Mouse (Mus musculus) urinary bladder, postnatal 4 days (tissue): ENCODE measurements around the gene Adgrd1.
"Not testable (repeated sequence)": the region's sequence is repeated elsewhere in the genome, so short reads cannot be mapped to it uniquely, and the experiment has no call there.

Experiments used
- DNase-seq, 2 experiments: peaks; one replicate each; pipeline ENCODE4 v3.0.0; 2021 to 2022; ENCODE audit warnings: low spot score in 2 of 2

Adgrd1 gene

GRCm38 (mm10) chr5:129093158-129093557, 3.4 kb upstream of the Adgrd1 start:
- no peak for DNase-seq

DNA sequence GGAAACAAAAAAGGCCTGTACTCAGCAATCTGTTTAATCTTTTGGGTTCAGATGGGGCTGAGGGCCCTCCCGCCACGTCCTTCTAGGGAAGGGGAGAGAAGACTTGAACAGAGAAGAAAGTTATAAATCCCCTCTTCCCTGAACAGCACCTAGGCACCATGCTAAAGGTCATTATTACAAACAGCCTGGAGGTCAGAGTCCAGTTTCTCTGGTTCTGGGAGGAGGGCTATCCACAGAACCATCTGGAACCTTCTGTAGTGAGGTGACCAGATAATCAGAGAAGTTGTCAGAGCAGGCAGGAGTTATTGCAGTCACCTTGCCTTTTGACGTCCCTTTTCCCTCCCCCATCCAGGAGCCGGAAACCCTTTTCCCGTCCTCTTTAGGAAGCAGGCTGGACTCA, 2.3 kb upstream of the Adgrd1 start:
- DNase-seq: no peak

DNA sequence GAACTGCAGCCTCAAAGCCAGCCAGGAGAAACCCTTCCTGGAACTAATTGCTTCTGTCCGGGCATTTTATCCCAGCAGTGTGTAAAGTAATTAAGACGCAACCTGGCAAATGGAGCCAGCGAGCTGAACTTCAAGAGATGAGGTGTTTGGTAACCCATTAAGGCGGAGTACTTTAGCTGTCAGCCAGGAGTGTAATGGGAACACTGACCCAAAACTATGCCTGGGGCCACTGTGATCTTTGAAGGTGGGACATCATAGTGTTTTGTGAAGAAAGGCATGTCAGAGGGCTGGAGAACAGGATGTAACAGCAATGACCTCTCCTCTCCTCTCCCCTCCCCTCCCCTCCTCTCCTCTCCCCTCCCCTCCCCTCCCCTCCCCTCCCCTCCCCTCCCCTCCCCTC, 7.5 kb downstream of the Adgrd1 start:
- no peak for DNase-seq

- DNase-seq: no peak
These were observed 15.2 kb downstream of the Adgrd1 start for GRCm38 (mm10) chr5:129111729-129112128.

- DNase-seq: no peak
These were observed 17.4 kb downstream of the Adgrd1 start for GRCm38 (mm10) chr5:129113741-129114476.

- DNase-seq: no peak
These were observed 19.7 kb downstream of the Adgrd1 start for GRCm38 (mm10) chr5:129116299-129116698.

- DNase-seq: no peak
These were observed 21.1 kb downstream of the Adgrd1 start for GRCm38 (mm10) chr5:129117593-129118113.

DNA sequence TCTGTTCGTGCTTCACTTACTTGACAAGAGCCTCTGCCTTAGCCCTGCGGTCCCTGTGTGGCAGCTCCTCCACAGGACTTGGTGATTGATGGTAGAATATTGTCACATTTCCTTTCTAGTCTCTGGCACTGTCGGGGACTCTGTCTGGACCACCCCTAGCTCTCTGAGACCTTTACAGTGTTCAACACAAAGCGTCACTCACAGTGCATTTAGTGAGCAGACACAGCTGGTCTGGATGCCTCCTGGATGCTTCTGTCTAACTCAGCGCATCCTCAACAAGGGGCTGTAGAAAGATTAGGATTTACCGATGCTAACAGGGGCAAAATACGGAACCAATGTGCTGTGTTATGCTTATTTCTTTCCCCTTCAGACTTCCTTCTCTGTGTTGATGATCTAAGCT, 22.0 kb downstream of the Adgrd1 start:
- no peak for DNase-seq

DNA sequence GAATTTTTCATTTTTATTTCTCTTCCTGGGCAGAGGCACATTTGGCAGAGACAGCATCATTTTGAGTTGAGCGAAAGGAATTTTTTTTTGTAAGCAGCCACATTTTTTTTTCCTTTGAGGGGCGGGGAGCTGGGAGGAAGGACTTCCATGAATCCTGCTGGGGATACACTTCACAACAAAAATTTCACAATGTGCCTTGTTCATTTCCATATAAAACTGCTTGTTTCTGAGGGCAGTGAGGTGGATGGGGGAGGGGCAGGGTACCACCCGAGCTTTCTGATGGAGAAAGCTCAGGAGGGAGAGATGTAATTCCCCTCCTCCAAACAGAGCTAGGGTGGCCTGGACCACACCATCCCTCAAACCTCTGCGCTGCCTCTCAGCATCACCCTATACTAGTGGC, 22.6 kb downstream of the Adgrd1 start:
- no peak for DNase-seq

DNA sequence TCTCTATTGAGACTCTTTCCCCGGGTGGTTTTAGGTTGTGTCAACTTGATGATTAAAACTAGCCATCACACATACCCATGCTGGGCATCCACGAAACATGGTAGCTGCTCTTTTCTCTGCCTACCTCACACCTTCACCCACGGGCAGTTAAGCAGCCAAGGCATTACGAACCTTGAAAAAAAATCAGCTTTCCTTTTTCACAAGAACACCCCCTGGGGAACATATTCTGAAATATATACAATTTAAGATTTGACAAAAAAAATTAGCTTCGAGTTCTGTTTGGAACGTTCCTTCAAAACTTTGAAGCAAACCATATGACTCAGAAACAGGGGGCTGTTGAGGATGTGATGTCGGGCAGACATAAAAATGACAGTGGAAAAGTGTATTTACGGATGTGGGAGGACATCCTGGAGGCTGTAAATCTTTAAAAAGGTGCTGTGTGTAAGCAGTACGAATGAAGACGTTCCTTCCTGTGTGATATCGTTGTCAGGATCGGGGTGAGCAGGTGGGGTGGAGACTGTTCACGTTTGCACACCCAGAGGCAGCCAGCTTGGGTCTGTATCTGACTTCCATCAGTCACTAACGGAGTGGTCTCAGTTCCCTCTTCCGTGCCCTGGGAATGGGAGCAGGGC, 25.2 kb downstream of the Adgrd1 start:
- DNase-seq: no peak

DNA sequence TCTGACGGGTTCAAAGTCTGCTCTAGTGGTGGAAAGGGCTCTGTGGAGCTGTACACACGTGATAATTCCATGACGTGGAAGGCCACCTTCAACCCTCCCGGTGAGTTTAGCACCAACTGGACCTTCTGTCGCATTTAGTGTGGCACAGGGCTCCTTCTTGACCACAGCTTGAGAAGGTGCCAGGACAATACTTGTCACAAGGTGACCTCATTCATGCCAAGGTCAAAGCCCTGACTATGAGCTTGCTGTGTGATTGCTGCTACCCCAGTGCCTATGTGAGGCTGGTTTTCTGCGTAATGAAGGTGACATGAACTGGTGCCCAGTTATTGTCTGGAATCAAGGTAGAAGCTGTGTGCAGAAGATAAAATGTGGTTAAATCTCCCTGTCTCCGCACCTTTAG, 25.9 kb downstream of the Adgrd1 start:
- DNase-seq: no peak

- no peak for DNase-seq
These were observed 27.7 kb downstream of the Adgrd1 start for GRCm38 (mm10) chr5:129124070-129124828.

DNA sequence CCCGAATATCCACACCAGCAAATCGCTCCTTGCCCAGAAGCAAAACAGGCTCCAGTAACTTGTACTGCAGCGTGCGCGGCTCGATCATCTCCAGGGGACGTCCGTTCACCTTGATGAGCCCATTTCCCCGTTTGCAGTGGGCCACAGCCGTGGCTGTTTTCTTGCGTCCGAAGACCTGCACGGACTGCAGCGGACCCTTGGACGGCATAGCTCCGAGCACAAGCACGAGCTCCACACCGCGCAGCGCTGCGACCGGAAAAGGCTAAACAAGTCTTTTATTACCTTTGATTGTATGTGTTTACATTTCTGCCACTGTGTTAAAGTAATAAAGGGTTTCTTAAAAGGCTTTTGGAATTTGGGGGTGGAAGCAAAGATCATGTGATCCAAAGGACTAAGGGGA, 31.8 kb downstream of the Adgrd1 start:
- DNase-seq: not testable (repeated sequence)

DNA sequence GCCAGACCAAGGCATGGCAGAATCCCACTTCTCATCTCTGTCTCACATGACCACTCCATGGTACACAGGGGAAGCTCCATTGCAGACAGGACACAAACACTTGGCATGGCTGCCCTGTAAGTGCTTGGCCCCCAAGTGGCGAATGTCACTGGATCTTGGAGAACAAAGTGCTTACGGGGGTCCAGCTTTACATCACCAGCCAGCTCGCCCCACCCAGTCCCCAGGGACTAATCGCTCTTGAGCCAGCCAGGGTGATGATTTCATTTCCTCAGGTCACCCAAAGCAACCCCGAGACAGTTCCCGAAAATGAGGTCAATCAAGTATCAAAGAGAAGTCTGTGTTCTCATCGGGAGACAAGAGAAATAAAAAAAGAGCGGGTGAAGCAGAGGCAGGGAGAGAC, 33.8 kb downstream of the Adgrd1 start:
- no peak for DNase-seq

- no peak for DNase-seq
These were observed 40.9 kb downstream of the Adgrd1 start for GRCm38 (mm10) chr5:129137405-129137804.

GRCm38 (mm10) chr5:129138576-129138975, 42.0 kb downstream of the Adgrd1 start:
- peak in 1 of 2 experiments; percentile 39 for DNase-seq

DNA sequence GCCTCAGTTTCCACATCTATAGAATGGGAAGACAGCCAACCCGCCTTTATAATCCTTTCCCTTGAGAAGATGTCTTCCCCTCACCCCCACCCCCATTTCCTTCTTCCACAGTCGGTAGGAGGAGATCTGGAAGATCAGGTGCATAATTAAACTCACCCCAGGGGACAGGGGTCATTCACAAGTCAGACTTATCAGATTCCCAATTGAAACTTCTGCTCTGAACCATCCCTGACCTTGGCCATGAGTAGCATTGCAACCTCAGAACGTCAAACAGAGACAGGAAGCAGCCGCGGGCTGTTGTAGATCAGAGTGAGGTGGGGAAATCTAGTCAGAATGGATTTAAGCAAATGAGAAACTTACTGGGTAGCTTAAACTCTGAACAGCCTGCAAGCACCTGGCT, 46.3 kb downstream of the Adgrd1 start:
- no peak for DNase-seq

DNA sequence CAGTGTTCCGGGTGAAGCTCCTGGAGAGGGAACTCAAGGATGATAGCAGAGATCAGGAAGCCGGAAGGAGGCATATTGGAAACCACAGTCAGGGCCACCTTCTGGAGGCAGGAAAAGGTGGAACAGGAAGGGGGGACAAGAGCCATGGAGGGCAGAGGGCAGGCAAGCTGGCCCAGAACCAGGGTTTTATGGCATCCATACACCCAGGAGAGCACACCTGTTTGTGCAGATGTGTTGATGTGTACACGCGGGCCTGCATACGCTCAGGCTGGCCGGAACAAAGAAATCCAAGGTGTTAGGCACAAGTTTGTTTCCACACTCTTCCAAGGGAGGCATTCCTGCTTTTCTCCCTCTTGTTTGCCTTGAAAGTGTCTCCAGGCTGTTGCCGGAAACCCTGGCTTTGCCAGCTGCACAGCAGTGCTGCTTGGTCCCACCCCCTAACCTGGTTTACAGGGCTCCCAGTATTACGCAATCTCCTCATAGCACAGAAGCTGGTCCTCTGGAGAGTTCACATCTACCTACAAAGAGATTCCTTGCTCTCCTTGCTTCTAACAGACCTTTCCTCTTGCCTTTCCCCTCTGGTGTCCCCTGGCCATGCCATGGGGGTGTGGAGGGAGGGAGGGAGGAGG, 48.9 kb downstream of the Adgrd1 start:
- DNase-seq: no peak

GRCm38 (mm10) chr5:129146892-129147509, 50.5 kb downstream of the Adgrd1 start:
- DNase-seq: no peak

DNA sequence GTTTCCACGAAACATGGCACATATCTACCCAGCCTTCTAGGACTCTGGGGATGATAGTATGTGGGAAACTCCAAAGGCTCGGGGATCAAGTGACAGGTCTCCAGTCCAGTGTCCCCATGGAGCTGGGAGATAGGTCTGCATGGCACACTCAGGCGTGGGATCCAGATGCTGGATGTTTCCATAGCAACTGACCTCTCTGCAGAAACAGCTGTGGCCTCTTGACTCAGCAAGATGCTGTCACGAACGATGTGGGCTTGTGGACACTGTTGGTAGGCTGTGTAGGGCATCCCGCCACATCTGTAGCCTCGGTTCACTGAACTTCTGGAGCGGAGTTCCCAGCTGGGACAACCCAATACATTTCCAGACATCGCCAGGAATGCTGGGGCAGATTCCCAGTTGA, 51.9 kb downstream of the Adgrd1 start:
- DNase-seq: no peak

DNA sequence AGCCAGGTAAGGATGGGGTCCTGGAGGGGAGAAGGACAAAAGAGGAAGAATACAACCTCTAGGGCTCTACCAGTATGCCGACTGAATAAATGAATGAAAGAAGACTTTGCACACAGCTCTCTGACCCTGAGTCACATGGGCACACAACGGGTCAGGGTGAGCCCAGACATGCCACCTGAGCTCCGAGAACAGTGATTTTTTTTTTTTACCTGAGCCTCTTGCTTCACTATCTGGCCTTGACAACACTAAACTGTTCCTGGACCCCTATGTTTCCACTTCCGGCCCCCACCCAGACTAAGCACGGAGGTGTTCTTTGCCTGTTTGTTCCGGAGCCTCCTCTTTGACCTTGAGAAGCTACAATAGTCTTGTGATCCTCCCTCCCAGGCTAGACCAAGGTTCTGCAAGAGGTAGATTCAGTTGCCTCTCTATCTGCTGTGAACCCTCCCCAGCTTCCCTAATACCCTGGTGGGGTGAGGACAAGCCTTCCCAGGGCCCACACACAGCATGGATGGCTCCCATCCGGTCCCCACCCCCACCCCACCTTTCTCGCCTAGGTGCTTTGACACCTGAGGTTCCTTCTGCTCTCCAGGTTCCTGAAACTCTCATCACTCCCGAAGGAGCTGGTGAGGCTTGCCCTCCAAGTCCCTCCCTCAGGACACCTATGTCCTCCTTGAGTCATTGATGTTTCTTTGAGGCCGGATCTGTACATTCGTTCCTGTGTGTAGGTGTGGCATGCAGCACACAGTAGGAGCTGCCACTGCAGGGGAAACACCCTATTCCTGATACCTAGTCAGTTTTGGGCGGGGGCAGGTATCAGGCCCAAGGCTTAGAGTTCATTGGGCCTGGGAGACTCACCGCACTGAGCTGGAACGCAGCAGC, 58.7 kb downstream of the Adgrd1 start:
- no peak for DNase-seq
